Mouse (Mus musculus) kidney, adult 2 months (tissue): ENCODE data around the gene Mapkapk2. TPM values are rescaled to one million over a fixed set of nuclear protein-coding genes. Genes with fewer than 3 reads are reported as not detected.

Experiments
- DNase-seq: peaks from one replicate; pipeline ENCODE4 v3.0.0; 2021
- H3K27ac ChIP-seq: fragments of 200-500 bp; 2 replicates; pipeline ENCODE4 v1.5.1; 2012; ENCODE audit warnings: low read depth, low read length, control low read depth, inconsistent platforms; ENCODE audit not compliant: insufficient read depth
- H3K27me3 ChIP-seq: fragments of 200-500 bp; replicated peaks from 2 replicates; pipeline ENCODE4 v1.6.1; 2012; ENCODE audit warnings: mild to moderate bottlenecking, moderate library complexity, low read length, inconsistent platforms; ENCODE audit not compliant: control insufficient read depth, insufficient read depth
- H3K36me3 ChIP-seq: fragments of 200-500 bp; 2 replicates; pipeline ENCODE4 v1.6.1; 2012; ENCODE audit warnings: mild to moderate bottlenecking, moderate library complexity, low read length, inconsistent platforms; ENCODE audit not compliant: control insufficient read depth, insufficient read depth
- H3K4me1 ChIP-seq: fragments of 200-500 bp; 2 replicates; pipeline ENCODE4 v1.6.1; 2011; ENCODE audit warnings: low read length; ENCODE audit not compliant: control insufficient read depth, insufficient read depth
- H3K4me3 ChIP-seq: fragments of 200-500 bp; 2 replicates; pipeline ENCODE4 v1.5.1; 2011; ENCODE audit warnings: mild to moderate bottlenecking, low read depth, low read length, control low read depth; ENCODE audit not compliant: insufficient read depth
- CTCF ChIP-seq: fragments of 200-500 bp; conservative IDR thresholded peaks from 2 replicates; pipeline ENCODE4 v1.5.1; 2011; ENCODE audit warnings: low read depth, mild to moderate bottlenecking, control low read depth, low read length, moderate library complexity, mixed read lengths; ENCODE audit not compliant: insufficient read depth, insufficient read length
- POLR2A ChIP-seq: fragments of 200-500 bp; IDR thresholded peaks from one replicate; pipeline ENCODE4 v1.6.1; 2011; ENCODE audit warnings: low read depth, low read length, control low read depth
- WGBS: fragments of 180-500 bp; shearing (Covaris S2); methylation state at CpG from one replicate; pipeline ENCODE4 v1.1.7; 2018; 5-methylcytosine and 5-hydroxymethylcytosine counted together
- polyA plus RNA-seq: library from polyadenylated mRNA; depleted of rRNA; stranded (reverse); fragments of >200 nt; gene quantifications from 2 replicates; pipeline ENCODE4 v1.2.3, GENCODE M21; 2012

The Mapkapk2 gene
- polyA plus RNA-seq, 1 experiment, result 99.5 TPM

DNA sequence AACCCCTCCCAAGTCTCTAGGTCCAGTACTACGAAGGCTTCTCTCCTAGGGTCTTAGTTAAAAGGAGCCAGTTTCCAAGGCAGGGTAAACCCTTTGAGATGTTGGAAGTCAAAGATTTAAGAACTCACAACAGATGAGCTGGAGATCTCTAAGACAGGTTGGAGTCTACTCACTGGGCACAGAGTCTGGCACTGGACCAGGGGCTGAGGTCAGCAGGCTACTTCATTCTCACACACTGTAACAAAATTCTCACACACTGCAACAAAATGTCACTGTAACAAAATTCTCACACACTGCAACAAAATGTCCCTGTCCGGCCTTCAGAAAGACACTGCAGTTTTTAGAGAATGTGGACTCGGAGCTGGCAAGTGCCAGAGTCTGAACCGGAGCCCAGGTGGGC is 54.0 kb downstream of the Mapkapk2 start:
- no peak for TF ChIP-seq CTCF
- TF ChIP-seq POLR2A, result no peak
- H3K4me3 ChIP-seq, result no peak overlapping the region
- no peak overlapping the region for H3K27ac ChIP-seq
- H3K36me3 ChIP-seq, result no peaks in the 10 kb centered on the region
- no peaks in the 10 kb centered on the region for H3K27me3 ChIP-seq
- H3K4me1 ChIP-seq, result no peaks in the 10 kb centered on the region
- 95% methylated on average over 4 of the region's 4 CpGs for WGBS
- no peak for DNase-seq

DNA sequence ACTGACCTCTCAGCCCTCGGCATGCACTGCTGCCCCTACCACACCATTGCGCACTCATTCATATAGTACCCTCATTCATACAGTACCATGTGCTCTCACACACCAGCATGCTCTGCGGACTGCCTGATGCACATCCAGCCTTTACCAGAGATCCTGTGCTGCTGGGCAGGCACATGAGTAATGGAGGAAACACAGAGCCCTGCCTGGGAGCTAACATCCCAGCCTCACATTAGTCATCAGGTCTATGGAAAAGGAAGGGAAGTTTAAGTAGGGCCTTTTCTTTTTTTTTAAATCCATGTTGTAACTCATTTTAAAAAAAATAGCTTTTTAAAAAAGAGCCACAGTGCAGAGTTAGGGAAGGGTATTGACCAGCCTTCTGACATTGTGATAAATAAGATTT is 54.9 kb downstream of the Mapkapk2 start:
- no peak for TF ChIP-seq POLR2A
- no peak for TF ChIP-seq CTCF
- H3K4me3 ChIP-seq, result no peak overlapping the region
- H3K4me1 ChIP-seq, result no peaks in the 10 kb centered on the region
- H3K27ac ChIP-seq, result no peak overlapping the region
- no peaks in the 10 kb centered on the region for H3K36me3 ChIP-seq
- DNase-seq, result no peak
- no peaks in the 10 kb centered on the region for H3K27me3 ChIP-seq
- WGBS, result 93% methylated on average over 3 of the region's 3 CpGs

DNA sequence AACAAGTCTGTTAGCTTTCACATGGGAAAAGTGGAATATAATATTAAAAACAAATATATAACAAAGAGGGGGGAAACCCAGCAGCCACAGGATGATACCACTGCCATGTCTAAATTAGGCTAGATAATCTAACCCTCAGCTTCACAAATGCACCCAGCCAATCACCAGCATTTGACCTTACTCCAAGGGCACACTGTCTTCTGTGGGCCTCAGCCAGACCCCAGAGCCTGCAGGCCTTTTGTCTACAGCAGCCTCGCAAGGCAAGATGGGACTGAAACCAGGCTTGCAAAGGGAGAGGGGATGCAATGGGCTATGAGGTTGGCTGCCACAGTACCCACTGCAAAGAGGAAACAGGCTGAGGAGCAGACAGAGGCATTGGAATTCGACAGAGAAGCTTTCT is 55.4 kb downstream of the Mapkapk2 start:
- H3K27me3 ChIP-seq, result no peaks in the 10 kb centered on the region
- no peak overlapping the region for H3K27ac ChIP-seq
- DNase-seq, result no peak
- no peaks in the 10 kb centered on the region for H3K36me3 ChIP-seq
- no peak overlapping the region for H3K4me3 ChIP-seq
- TF ChIP-seq POLR2A (no peak), CTCF (no peak)
- H3K4me1 ChIP-seq, result no peaks in the 10 kb centered on the region
- WGBS, result 72% methylated on average over 2 of the region's 2 CpGs

DNA sequence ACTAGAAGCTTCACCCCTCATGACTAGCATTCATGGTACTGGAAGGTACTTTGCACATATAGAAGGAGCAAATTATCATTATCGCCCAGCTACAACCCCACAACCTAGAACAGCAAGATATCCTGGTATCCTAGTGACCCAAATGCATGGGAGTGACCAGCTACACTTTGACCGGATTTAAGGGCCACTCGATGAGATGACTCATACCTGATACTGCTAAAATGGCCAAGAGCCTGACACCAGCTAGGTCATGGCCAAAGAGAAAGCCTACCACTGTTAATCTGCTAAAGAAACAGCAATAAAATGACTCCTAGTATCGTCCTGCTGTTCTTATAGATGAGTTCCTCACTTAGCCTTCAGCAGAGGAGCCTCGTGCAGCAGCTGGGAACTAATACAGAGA is 58.1 kb downstream of the Mapkapk2 start:
- no peaks in the 10 kb centered on the region for H3K36me3 ChIP-seq
- no peak for DNase-seq

DNA sequence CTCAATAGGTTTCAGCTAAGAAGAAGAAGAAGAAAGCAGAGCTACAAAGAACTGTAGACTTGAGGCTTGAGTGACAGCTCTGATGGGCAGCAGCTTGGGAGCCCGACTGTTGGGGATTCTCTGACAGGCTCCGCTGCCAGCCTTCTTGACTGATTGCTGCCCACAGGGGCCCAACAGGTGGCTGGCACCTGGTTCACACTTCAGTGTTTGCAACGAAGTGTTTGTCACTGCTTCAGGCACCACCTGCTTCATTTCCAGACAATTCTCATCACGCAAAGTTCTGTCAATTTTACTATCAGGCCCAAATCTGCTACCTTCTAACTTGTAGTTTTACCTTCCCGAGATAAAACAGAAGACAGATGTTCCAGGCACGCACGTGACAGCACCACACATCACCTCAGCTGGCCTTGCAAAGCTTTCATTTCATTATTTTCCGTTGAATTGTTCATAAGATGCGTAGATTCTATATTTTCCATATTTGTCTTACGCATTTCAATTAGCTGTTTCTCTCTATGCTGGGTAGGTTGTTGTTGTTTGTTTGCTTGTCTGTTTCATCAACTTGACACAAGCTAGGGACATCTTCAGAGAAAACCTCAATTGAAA is 59.1 kb downstream of the Mapkapk2 start:
- H3K27ac ChIP-seq, result no peak overlapping the region
- WGBS, result 94% methylated on average over 10 of the region's 10 CpGs
- TF ChIP-seq CTCF, result no peak
- TF ChIP-seq POLR2A, result no peak
- no peaks in the 10 kb centered on the region for H3K27me3 ChIP-seq
- H3K36me3 ChIP-seq, result no peaks in the 10 kb centered on the region
- no peak for DNase-seq
- no peaks in the 10 kb centered on the region for H3K4me1 ChIP-seq
- H3K4me3 ChIP-seq, result no peak overlapping the region

More for the DNA sequence above, 58.1 kb downstream of the Mapkapk2 start:
- no peak overlapping the region for H3K4me3 ChIP-seq
- H3K4me1 ChIP-seq, result no peaks in the 10 kb centered on the region
- WGBS, result 91% methylated on average over 5 of the region's 5 CpGs
- H3K27me3 ChIP-seq, result no peaks in the 10 kb centered on the region
- H3K27ac ChIP-seq, result no peak overlapping the region
- TF ChIP-seq POLR2A, result no peak
- no peak for TF ChIP-seq CTCF

DNA sequence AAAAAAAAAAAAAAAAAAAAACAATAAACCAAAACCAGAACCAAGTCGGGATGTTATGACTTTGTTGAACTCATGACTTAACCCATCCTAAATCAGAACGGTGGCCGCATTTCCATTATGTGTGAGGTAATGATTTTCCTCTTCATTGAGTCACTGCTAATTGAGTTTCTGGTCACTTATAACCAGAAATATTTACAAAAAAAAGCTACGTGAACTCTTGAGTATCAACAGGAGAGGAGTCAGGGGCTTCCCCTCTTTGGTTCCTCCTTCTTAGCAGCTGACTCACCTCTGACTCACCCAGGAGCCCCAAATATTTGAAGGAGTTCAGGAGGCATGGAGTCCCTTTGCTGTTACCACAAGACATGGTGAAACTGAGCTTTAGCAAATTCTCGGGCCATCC is 59.6 kb downstream of the Mapkapk2 start:
- no peaks in the 10 kb centered on the region for H3K27me3 ChIP-seq
- no peak for TF ChIP-seq POLR2A
- TF ChIP-seq CTCF, result no peak
- no peaks in the 10 kb centered on the region for H3K36me3 ChIP-seq
- no peak overlapping the region for H3K4me3 ChIP-seq
- no peaks in the 10 kb centered on the region for H3K4me1 ChIP-seq
- no peak overlapping the region for H3K27ac ChIP-seq
- 92% methylated on average over 5 of the region's 5 CpGs for WGBS
- DNase-seq, result no peak

DNA sequence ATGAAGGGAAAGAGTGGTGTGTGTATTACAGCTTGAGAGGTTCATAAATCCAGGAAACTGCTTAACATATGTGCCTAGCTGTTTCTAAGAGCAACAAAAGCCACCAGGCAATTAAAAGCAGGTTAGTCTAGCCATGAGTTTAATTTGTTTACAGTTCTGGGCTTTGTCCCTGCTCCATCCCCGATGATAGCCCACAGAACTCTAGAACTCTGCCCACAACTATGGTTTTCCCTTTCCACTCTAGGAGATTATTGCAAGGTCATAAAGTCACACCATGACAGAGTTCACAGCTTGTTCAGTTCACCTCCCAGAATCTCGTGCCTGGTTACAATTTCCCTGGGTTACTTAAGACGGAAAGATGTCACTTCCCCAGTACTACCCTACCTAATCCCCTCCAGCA is 66.4 kb downstream of the Mapkapk2 start:
- no peak for DNase-seq
- no peak overlapping the region for H3K27ac ChIP-seq
- 18% methylated on average over 3 of the region's 3 CpGs for WGBS

More for the DNA sequence above, 66.4 kb downstream of the Mapkapk2 start:
- H3K4me3 ChIP-seq, result no peak overlapping the region
- H3K4me1 ChIP-seq, result no peaks in the 10 kb centered on the region
- no peaks in the 10 kb centered on the region for H3K36me3 ChIP-seq
- TF ChIP-seq POLR2A (no peak), CTCF (no peak)
- H3K27me3 ChIP-seq, result no peaks in the 10 kb centered on the region
